Mouse (Mus musculus) CH12.LX (cell line): ENCODE measurements around the gene Arhgef39. TPM values are rescaled to one million over a fixed set of nuclear protein-coding genes. Genes with fewer than 3 reads are reported as not detected.

ENCODE experiments used
- DNase-seq: peaks from one replicate; pipeline ENCODE4 v3.0.0-alpha.2; 2013; ENCODE audit errors: extremely low read depth
- H3K27ac ChIP-seq: 2 replicates; pipeline ENCODE4 v1.5.1; 2012; ENCODE audit warnings: low read depth, mild to moderate bottlenecking, control low read depth, moderate library complexity; ENCODE audit not compliant: insufficient read depth
- H3K27me3 ChIP-seq: replicated peaks from 2 replicates; pipeline ENCODE3; 2012; ENCODE audit warnings: inconsistent platforms
- H3K36me3 ChIP-seq, 2 experiments: replicated peaks in 1 of 2; 2 replicates each; pipeline versions ENCODE3 to v1.6.1; 2012; ENCODE audit warnings: inconsistent platforms in 1 of 2, low read length in 1 of 2, mild to moderate bottlenecking in 1 of 2, mixed read lengths in 1 of 2, moderate library complexity in 1 of 2; ENCODE audit not compliant: control insufficient read depth in 1 of 2, insufficient read depth in 1 of 2
- H3K4me1 ChIP-seq, 2 experiments: 2 replicates each; pipeline ENCODE4 v1.6.1; 2012; ENCODE audit warnings: inconsistent platforms in 1 of 2, moderate library complexity in 1 of 2; ENCODE audit not compliant: insufficient read depth in 2 of 2, control insufficient read depth in 1 of 2
- H3K4me2 ChIP-seq: 2 replicates; pipeline ENCODE4 v1.6.1; 2012; ENCODE audit warnings: low read depth, mild to moderate bottlenecking, control low read depth; ENCODE audit not compliant: poor library complexity, insufficient read depth, severe bottlenecking
- H3K4me3 ChIP-seq, 3 experiments: fragments of 150-350 bp in 1 of 3; sonication (generic) in 1 of 3; replicated peaks in 1 of 3; 2 replicates each; pipeline versions ENCODE3 to v1.5.1; 2011 to 2012; ENCODE audit warnings: low read depth in 2 of 3, low read length in 2 of 3, mild to moderate bottlenecking in 2 of 3, moderate library complexity in 2 of 3, control low read depth in 1 of 3, improper control_type of control experiment in 1 of 3, inconsistent platforms in 1 of 3, mixed read lengths in 1 of 3; ENCODE audit not compliant: poor library complexity in 1 of 3
- H3K79me2 ChIP-seq: replicated peaks from 2 replicates; pipeline ENCODE4 v1.6.1; 2012; ENCODE audit warnings: mild to moderate bottlenecking, moderate library complexity; ENCODE audit not compliant: control insufficient read depth, poor library complexity, insufficient read depth, severe bottlenecking; ENCODE audit errors: extremely low read depth
- H3K9ac ChIP-seq: 2 replicates; pipeline ENCODE4 v1.6.1; 2012; ENCODE audit warnings: low read depth, mild to moderate bottlenecking, control low read depth, moderate library complexity; ENCODE audit not compliant: insufficient read depth
- H3K9me3 ChIP-seq: replicated peaks from 2 replicates; pipeline ENCODE3; 2012; ENCODE audit warnings: low read length, inconsistent platforms, mixed read lengths
- CTCF ChIP-seq, 2 experiments: IDR thresholded peaks in 1 of 2; conservative IDR thresholded peaks in 1 of 2; 2 replicates each; pipeline ENCODE4 v1.5.1; 2011 to 2012; ENCODE audit warnings: low read depth in 2 of 2, low read length in 2 of 2, improper control_type of control experiment in 1 of 2, inconsistent platforms in 1 of 2, mild to moderate bottlenecking in 1 of 2, moderate library complexity in 1 of 2
- EP300 ChIP-seq: IDR thresholded peaks from 2 replicates; pipeline ENCODE4 v1.6.1; 2011; ENCODE audit warnings: low read length, improper control_type of control experiment
- GABPA ChIP-seq: IDR thresholded peaks from 2 replicates; pipeline ENCODE4 v1.6.1; 2012; ENCODE audit warnings: low read depth, low read length, improper control_type of control experiment, inconsistent platforms; ENCODE audit not compliant: insufficient replicate concordance
- HCFC1 ChIP-seq: IDR thresholded peaks from 2 replicates; pipeline ENCODE4 v1.6.1; 2012; ENCODE audit warnings: low read depth, mild to moderate bottlenecking, inconsistent platforms, low read length, improper control_type of control experiment
- JUN ChIP-seq: IDR thresholded peaks from 2 replicates; pipeline ENCODE4 v1.6.1; 2011; ENCODE audit warnings: low read depth, mild to moderate bottlenecking, low read length, improper control_type of control experiment, moderate library complexity; ENCODE audit not compliant: insufficient read depth
- KAT2A ChIP-seq: IDR thresholded peaks from 2 replicates; pipeline ENCODE4 v1.6.1; 2012; ENCODE audit warnings: low read length, improper control_type of control experiment, inconsistent platforms; ENCODE audit not compliant: insufficient replicate concordance
- MAFK ChIP-seq: IDR thresholded peaks from 2 replicates; pipeline ENCODE4 v1.6.1; 2011; ENCODE audit warnings: low read length, improper control_type of control experiment; ENCODE audit not compliant: insufficient replicate concordance
- MAZ ChIP-seq: IDR thresholded peaks from 2 replicates; pipeline ENCODE4 v1.6.1; 2012; ENCODE audit warnings: low read depth, mild to moderate bottlenecking, inconsistent platforms, low read length, improper control_type of control experiment, moderate library complexity
- MEF2A ChIP-seq: IDR thresholded peaks from 2 replicates; pipeline ENCODE4 v1.6.1; 2014; ENCODE audit warnings: low read depth, mild to moderate bottlenecking, inconsistent platforms, low read length, improper control_type of control experiment, borderline replicate concordance
- MYC ChIP-seq: IDR thresholded peaks from 2 replicates; pipeline ENCODE4 v1.6.1; 2011; ENCODE audit warnings: low read depth, mild to moderate bottlenecking, improper control_type of control experiment, low read length
- POLR2AphosphoS2 ChIP-seq: IDR thresholded peaks from 2 replicates; pipeline ENCODE4 v1.6.1; 2011; ENCODE audit warnings: low read depth, low read length, improper control_type of control experiment
- RAD21 ChIP-seq: IDR thresholded peaks from 2 replicates; pipeline ENCODE4 v1.6.1; 2011; ENCODE audit warnings: low read depth, mild to moderate bottlenecking, low read length, improper control_type of control experiment, moderate library complexity
- SIN3A ChIP-seq: IDR thresholded peaks from 2 replicates; pipeline ENCODE4 v1.6.1; 2012; ENCODE audit warnings: low read length, improper control_type of control experiment, inconsistent platforms
- SMC3 ChIP-seq: IDR thresholded peaks from 2 replicates; pipeline ENCODE4 v1.6.1; 2011; ENCODE audit warnings: low read depth, low read length, improper control_type of control experiment
- TCF12 ChIP-seq: IDR thresholded peaks from 2 replicates; pipeline ENCODE4 v1.6.1; 2014; ENCODE audit warnings: low read depth, mild to moderate bottlenecking, inconsistent platforms, low read length, improper control_type of control experiment
- UBTF ChIP-seq: IDR thresholded peaks from 2 replicates; pipeline ENCODE4 v1.6.1; 2012; ENCODE audit warnings: low read depth, mild to moderate bottlenecking, inconsistent platforms, low read length, improper control_type of control experiment, moderate library complexity
- USF1 ChIP-seq: IDR thresholded peaks from 2 replicates; pipeline ENCODE4 v1.6.1; 2014; ENCODE audit warnings: low read depth, mild to moderate bottlenecking, inconsistent platforms, low read length, improper control_type of control experiment
- USF2 ChIP-seq: conservative IDR thresholded peaks from 2 replicates; pipeline ENCODE4 v1.6.1; 2011; ENCODE audit warnings: low read depth, low read length, improper control_type of control experiment
- ZC3H11A ChIP-seq: IDR thresholded peaks from 2 replicates; pipeline ENCODE4 v1.6.1; 2012; ENCODE audit warnings: low read depth, mild to moderate bottlenecking, inconsistent platforms, low read length, improper control_type of control experiment
- ZMIZ1 ChIP-seq: IDR thresholded peaks from 2 replicates; pipeline ENCODE4 v1.6.1; 2012; ENCODE audit warnings: low read depth, mild to moderate bottlenecking, inconsistent platforms, low read length, improper control_type of control experiment
- dilution Hi-C: fragments of 300-500 bp; cut with MboI; formaldehyde crosslinking; loops from 2 replicates; pipeline ENCODE4 v1.14.3; 2020; ENCODE audit warnings: low sequenced_read_pairs; ENCODE audit not compliant: extremely low pct_unique_long_range_greater_than_20kb, extremely low pct_ligation_motif_present
- in situ Hi-C: fragments of 300-500 bp; cut with MboI; formaldehyde crosslinking; loops from 3 replicates; pipeline ENCODE4 v1.14.3; 2019; ENCODE audit warnings: low sequenced_read_pairs, low pct_ligation_motif_present, low pct_unique_long_range_greater_than_20kb, mixed read lengths
- polyA plus RNA-seq: library from polyadenylated mRNA; unstranded; fragments of >175 nt; gene quantifications from 2 replicates; pipeline ENCODE4 v1.2.1, GENCODE M21; 2012; ENCODE audit warnings: low read depth; ENCODE audit not compliant: insufficient read length
- total RNA-seq, 2 experiments: library from RNA; depleted of rRNA; stranded (reverse); fragments of 300-350 nt in 1 of 2; fragments of >200 nt in 1 of 2; gene quantifications; 2 replicates each; pipeline ENCODE4 v1.2.3; 2012 to 2014

Gene Arhgef39
- total and polyA plus RNA-seq, 3 experiments, result 4.8 to 7.5 (median 7.1) TPM

DNA sequence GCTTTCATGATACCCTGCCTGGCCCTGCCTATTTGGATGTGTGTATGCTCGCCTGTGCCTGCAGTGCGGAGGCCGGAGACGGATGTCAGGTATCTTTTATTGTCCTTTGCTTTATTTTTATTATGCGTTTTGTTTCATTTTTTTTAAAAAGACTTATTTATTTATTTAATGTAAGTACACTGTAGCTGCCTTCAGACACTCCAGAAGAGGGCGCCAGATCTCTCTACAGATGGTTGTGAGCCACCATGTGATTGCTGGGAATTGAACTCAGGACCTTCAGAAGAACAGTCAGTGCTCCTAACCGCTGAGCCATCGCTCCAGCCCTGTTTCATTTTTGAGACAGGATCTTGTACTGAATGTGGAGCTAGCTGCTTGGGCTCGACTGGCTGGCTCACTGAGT is 29.0 kb upstream of the Arhgef39 start:
- peaks cover 17% of the 10 kb centered on the region for H3K27me3 ChIP-seq
- no peak overlapping the region for H3K4me3 ChIP-seq
- peaks cover 3% of the 10 kb centered on the region for H3K9me3 ChIP-seq
- H3K36me3 ChIP-seq, result peaks cover 27 to 37% of the 10 kb centered on the region in 2 experiments
- H3K27ac ChIP-seq, result no peak overlapping the region
- in situ Hi-C loops (no loop called here), dilution Hi-C loops (no loop called here)
- no peaks in the 10 kb centered on the region for H3K79me2 ChIP-seq
- no peak overlapping the region for H3K4me2 ChIP-seq
- no peak for TF ChIP-seq POLR2AphosphoS2
- no peak for TF ChIP-seq MAFK
- no peak for TF ChIP-seq MEF2A
- no peak for TF ChIP-seq ZMIZ1
- TF ChIP-seq RAD21, result no peak
- no peak for TF ChIP-seq TCF12
- TF ChIP-seq MAZ, result no peak
- no peak for TF ChIP-seq UBTF
- TF ChIP-seq KAT2A, result no peak
- TF ChIP-seq CTCF (conservative IDR thresholded peaks at IDR 0.05 in 1 of 2, IDR thresholded peaks at IDR 0.05 in 1 of 2; ENCODE audit: low read depth in 2 of 2, low read length in 2 of 2), result no peak; a peak in 1 of 4 replicates
- no peak for TF ChIP-seq USF1
- no peak for TF ChIP-seq JUN
- TF ChIP-seq USF2, result no peak
- no peak for TF ChIP-seq MYC
- TF ChIP-seq SIN3A, result no peak
- H3K4me1 ChIP-seq, result peaks cover 0 to 12% of the 10 kb centered on the region in 2 experiments; a peak in 2 of 4 replicates
- H3K9ac ChIP-seq, result no peak overlapping the region
- DNase-seq, result peak; percentile 13

DNA sequence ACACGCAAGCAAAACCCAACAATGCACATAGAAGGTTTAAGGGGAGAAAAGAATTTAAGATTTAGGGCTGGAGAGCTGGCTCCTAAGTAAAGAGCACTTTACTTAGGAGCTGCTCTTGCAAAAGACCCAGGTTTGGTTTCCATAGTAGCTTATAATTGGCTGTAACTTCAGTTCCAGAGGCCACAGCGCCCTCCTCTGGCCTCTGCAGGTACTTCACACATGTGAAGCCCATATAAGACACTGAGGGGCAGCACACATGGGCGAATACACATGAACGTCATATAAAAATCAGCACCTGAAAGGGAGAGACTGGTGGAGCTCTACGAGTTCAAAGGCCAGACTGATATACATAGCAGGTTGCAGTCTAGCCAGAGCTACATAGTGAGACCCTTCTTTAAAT is 28.4 kb upstream of the Arhgef39 start:
- Histone ChIP-seq H3K36me3 (peaks cover 21 to 31% of the 10 kb centered on the region in 2 experiments), H3K9me3 (peaks cover 3% of the 10 kb centered on the region), H3K9ac (no peak overlapping the region), H3K27me3 (peaks cover 22% of the 10 kb centered on the region), H3K4me3 (no peak overlapping the region), H3K4me1 (peaks cover 0 to 16% of the 10 kb centered on the region in 2 experiments; a peak in 2 of 4 replicates), H3K27ac (no peak overlapping the region), H3K79me2 (no peaks in the 10 kb centered on the region), H3K4me2 (no peak overlapping the region)
- peak; percentile 27 for DNase-seq
- in situ Hi-C loops, result no loop called here
- dilution Hi-C loops, result no loop called here
- TF ChIP-seq EP300 (no peak), HCFC1 (no peak), MAZ (no peak), CTCF (conservative IDR thresholded peaks at IDR 0.05 in 1 of 2, IDR thresholded peaks at IDR 0.05 in 1 of 2; ENCODE audit: low read depth in 2 of 2, low read length in 2 of 2) (peak; percentile 27 to 56; a peak in 2 of 4 replicates), ZC3H11A (no peak), SMC3 (peak; percentile 24), USF1 (no peak), RAD21 (peak; percentile 36), GABPA (no peak)
- TF ChIP-seq, all 38 proteins: peak for 3
